ENCODE assay signal across 8 mouse cellular contexts in genomic region chr3:41084421-41084820, GRCm38 (mm10). TPM values are rescaled to one million over a fixed set of nuclear protein-coding genes. Genes with fewer than 3 reads are reported as not detected.
DNase-seq lines count a peak whose midpoint lies in the region; ATAC-seq lines count a peak whose summit lies in the region.

No protein-coding gene starts in this region.

- H3K27ac ChIP-seq in kidney, embryonic 16.5 days (ENCODE audit: low read length): no peak overlapping the region
- no peak overlapping the region for H3K27ac ChIP-seq in hindbrain, embryonic 14.5 days
- H3K27ac ChIP-seq in midbrain, embryonic 16.5 days (ENCODE audit: low read length): no peak overlapping the region

- H3K36me3 ChIP-seq in kidney, embryonic 16.5 days (ENCODE audit: insufficient read depth, low read length): no peaks in the 10 kb centered on the region
- no peaks in the 10 kb centered on the region for H3K36me3 ChIP-seq in hindbrain, embryonic 14.5 days (replicated peaks; ENCODE audit: control insufficient read depth, insufficient read depth)
- no peaks in the 10 kb centered on the region for H3K36me3 ChIP-seq in midbrain, embryonic 16.5 days (ENCODE audit: control insufficient read depth, insufficient read depth, low read length)

- DNase-seq in cerebellum, adult 11-12 months: peak; percentile 30
- no peak for DNase-seq in cerebellum, postnatal 25 days
- DNase-seq in kidney, postnatal 4 days: no peak
- no peak for DNase-seq in hindbrain, embryonic 14.5 days (ENCODE audit: low spot score)
- DNase-seq in layer of hippocampus, postnatal 10 days (ENCODE audit: low spot score in 2 of 2): no peak

- H3K9ac ChIP-seq in kidney, embryonic 16.5 days (replicated peaks; ENCODE audit: low read length): no peak overlapping the region
- no peak overlapping the region; the same call in 1 of the 2 replicates for H3K9ac ChIP-seq in hindbrain, embryonic 14.5 days
- H3K9ac ChIP-seq in midbrain, embryonic 16.5 days (ENCODE audit: low read depth, low read length): no peak overlapping the region

- H3K4me3 ChIP-seq in kidney, embryonic 16.5 days (ENCODE audit: low read length): no peak overlapping the region; the same call in 1 of the 2 replicates
- H3K4me3 ChIP-seq in hindbrain, embryonic 14.5 days (replicated peaks; ENCODE audit: low read length): peak overlapping the region; percentile 86
- peak overlapping the region; percentile 92; the same call in 1 of the 2 replicates for H3K4me3 ChIP-seq in midbrain, embryonic 16.5 days (ENCODE audit: low read depth, low read length)

- H3K4me2 ChIP-seq in kidney, embryonic 16.5 days (replicated peaks; ENCODE audit: low read depth, low read length): peak overlapping the region; percentile 62; the same call in 1 of the 2 replicates
- peak overlapping the region; percentile 65 for H3K4me2 ChIP-seq in hindbrain, embryonic 14.5 days (replicated peaks)
- peak overlapping the region; percentile 78 for H3K4me2 ChIP-seq in midbrain, embryonic 16.5 days (ENCODE audit: low read length)

- no peaks in the 10 kb centered on the region for H3K27me3 ChIP-seq in kidney, embryonic 16.5 days (ENCODE audit: insufficient read depth, low read length)
- no peaks in the 10 kb centered on the region for H3K27me3 ChIP-seq in hindbrain, embryonic 14.5 days (ENCODE audit: control insufficient read depth, insufficient read depth, low read length)
- no peaks in the 10 kb centered on the region for H3K27me3 ChIP-seq in midbrain, embryonic 16.5 days (ENCODE audit: control insufficient read depth, insufficient read depth, low read depth, low read length)

- no peak for ATAC-seq in kidney, embryonic 16.5 days (ENCODE audit: low FRiP score, low TSS enrichment)
- ATAC-seq in hindbrain, embryonic 14.5 days (ENCODE audit: low FRiP score): no peak
- no peak for ATAC-seq in midbrain, embryonic 16.5 days
- no peak for ATAC-seq in erythroid progenitor cell, adult 5-6 weeks (replicated peaks; ENCODE audit: low FRiP score, poor library complexity, severe bottlenecking)

- peaks cover 17% of the 10 kb centered on the region for H3K4me1 ChIP-seq in kidney, embryonic 16.5 days (ENCODE audit: insufficient read depth, low read length)
- H3K4me1 ChIP-seq in hindbrain, embryonic 14.5 days (replicated peaks; ENCODE audit: control insufficient read depth, insufficient read depth, low read length): peaks cover 25% of the 10 kb centered on the region
- H3K4me1 ChIP-seq in midbrain, embryonic 16.5 days (ENCODE audit: control insufficient read depth, insufficient read depth, low read length): peaks cover 23% of the 10 kb centered on the region

- no peaks in the 10 kb centered on the region for H3K9me3 ChIP-seq in kidney, embryonic 16.5 days (ENCODE audit: low read length)
- no peaks in the 10 kb centered on the region for H3K9me3 ChIP-seq in hindbrain, embryonic 14.5 days (ENCODE audit: control insufficient read depth, low read length)
- H3K9me3 ChIP-seq in midbrain, embryonic 16.5 days (replicated peaks; ENCODE audit: control insufficient read depth, low read length, poor library complexity, severe bottlenecking): no peaks in the 10 kb centered on the region

- 84% methylated on average over 5 of the region's 5 CpGs for WGBS in kidney, embryonic 16.5 days
- WGBS in hindbrain, embryonic 14.5 days: 89% methylated on average over 5 of the region's 5 CpGs
- 85% methylated on average over 5 of the region's 5 CpGs for WGBS in midbrain, embryonic 16.5 days

RNA-seq across cellular contexts. Expression of gene Pgrmc2, which starts 1.6 kb away (rescaled TPM):
- 35.9 and 39.3 TPM in 2 replicates for polyA plus RNA-seq in kidney, embryonic 16.5 days (2015; fragmentation: Nextera tagmentation; extraction: Ambion mirVana)
- polyA plus RNA-seq in hindbrain, embryonic 14.5 days (2014; fragmentation: Nextera tagmentation; extraction: Ambion mirVana): 23.2 and 26.1 TPM in 2 replicates
- polyA plus RNA-seq in midbrain, embryonic 16.5 days (2015; fragmentation: Nextera tagmentation; extraction: Ambion mirVana): 25.8 and 27.3 TPM in 2 replicates
- total RNA-seq in layer of hippocampus, postnatal 10 days (2021): 10 to 100 TPM; 47.7 to 52.7 TPM
- total RNA-seq in erythroid progenitor cell, adult 5-6 weeks (2015; ENCODE audit: low replicate concordance): 42.8 and 54.4 TPM in 2 replicates
- 32.1 and 42.9 TPM in 2 replicates for total RNA-seq in erythroid progenitor cell, adult 5-6 weeks (2017; ENCODE audit: low replicate concordance)
